Mouse (Mus musculus): Measurements from ENCODE around the gene Ssu72.
A peak's percentile ranks its signal among the peaks of the same experiment; 100 is the strongest.
"Not testable (repeated sequence)": the region's sequence is repeated elsewhere in the genome, so short reads cannot be mapped to it uniquely, and the experiment has no call there.

Gene Ssu72

DNA sequence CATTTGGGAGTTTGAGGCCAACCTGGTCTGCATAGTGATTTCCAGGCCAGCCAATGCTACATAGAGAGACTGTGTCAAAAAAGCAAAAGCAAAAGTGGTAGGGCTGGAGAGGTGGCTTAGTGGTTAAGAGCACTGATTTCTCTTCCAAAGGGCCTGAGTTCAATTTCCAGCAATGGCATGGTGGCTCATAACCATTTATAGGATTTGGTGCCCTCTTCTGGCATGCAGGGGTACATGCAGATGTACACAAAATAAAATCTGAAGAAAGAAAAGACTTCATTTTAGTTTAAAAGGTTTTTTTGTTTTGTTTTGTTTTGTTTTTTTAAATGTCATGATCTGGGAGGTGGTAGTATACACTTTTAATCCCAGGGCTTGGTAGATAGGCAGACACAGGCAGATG is 4.2 kb upstream of the Ssu72 start:
- DNase-seq (ENCODE audit: low read depth, low spot score), result peak; percentile 64

DNA sequence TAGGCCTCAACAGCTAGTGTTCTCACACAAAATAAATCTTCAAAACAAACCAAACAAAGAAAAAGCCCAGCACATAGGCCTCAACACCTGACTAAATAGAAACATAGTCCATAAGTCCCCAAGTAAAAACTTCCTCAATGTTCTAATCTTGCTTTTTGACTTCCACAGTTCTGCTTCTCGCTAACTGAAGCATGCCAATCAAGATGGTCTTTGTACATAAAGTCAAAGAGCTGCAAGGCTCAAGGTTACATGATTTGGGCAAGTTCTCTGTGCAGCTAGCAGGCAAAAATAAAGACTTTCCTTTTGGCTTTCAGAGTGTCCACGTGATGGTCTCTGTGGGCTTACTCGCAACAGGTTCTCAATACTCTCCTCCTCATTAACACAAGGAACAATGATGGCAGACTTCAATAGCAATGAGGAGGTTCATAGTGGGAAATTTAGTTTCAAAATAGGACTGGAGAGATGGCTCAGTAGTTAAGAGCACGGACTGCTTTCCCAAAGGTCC is 1.1 kb upstream of the Ssu72 start:
- no peak for DNase-seq (ENCODE audit: low read depth, low spot score)

DNA sequence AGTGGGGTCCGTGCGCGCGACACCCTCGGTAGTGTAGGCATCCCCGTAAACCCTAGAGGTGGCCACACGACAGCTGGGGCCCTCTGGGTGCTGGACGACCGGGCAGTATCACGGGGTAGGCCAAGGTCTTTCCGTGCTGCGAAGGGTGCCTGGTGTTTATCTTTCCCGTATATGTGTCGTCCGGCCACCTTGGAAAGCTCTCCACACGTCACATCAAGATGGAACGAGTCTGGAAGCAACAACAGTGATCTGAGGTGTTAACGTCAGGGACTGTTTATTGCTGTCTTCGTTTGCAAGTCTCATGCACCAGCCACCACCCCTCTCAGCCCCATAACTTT is 961 bp downstream of the Ssu72 start:
- peak; percentile 61 for DNase-seq (ENCODE audit: low read depth, low spot score)

DNA sequence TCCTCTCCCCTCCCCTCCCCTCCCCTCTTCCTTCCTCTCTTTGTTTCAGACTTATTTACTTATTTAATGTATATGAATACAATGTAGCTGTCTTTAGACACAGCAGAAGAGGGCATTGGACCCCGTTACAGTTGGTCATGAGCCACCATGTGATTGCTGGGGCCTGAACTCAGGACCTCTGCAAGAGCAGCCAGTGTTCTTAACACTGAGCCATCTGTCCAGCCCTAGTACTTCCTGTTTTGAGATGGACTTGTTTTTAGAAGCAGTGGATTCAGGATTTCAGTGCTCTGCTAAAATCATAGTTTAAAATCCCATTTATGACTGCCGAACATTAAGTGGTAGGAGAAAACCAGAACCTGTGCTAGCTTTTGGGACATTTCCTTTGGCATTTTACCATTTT is 4.0 kb downstream of the Ssu72 start:
- no peak for DNase-seq (ENCODE audit: low read depth, low spot score)

DNA sequence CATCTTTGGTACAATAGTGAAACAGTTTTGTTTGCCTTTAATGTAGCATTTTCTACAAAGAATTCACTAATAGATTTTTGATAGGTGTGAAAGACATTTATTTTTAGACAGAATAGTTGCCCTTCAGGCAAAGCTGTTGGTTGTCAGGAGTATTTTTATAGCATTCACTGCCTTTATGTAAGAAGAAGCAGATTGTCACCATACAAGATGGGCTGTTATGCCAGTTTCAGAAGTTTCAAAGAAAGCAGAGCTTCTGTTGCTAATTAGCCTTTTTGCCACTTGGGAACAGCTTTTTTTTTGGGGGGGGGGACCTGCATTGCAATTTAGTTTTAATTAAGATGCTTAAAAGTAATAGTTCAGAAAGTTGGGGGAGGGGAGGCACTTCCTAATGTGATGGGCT is 4.4 kb downstream of the Ssu72 start:
- no peak for DNase-seq (ENCODE audit: low read depth, low spot score)

DNA sequence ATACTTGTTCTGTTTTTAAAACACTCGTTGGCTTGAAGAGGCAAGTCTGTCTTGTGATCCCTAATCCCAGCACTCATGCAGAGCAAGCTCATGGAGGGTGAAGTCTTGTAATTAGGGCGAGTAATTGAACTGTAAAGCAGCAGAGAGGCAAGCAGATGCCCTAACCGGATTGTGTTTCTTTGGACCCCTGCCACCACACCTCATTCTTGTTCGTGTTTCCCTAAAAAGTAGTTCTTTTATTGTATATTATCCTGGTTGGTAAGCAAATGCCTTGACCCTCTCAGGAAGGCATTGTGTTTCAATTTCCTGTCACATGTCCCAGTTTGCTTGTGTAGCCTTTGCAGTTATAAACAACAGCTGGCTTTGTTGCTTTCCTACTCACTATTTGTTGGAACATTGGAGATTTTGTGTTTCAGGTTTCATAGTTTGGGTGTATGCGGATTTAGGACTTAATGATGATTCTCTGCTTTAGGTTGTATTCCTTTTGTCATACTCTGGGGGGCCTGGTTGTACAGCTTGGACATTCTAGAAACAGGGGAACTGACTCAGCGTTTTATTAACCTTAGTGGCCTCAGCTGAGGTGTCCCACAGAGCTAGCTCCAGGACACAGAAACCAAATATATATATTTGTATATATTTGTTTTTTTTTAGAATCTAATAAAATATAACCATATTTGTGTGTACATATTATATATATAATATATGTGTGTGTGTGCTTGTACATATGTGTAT is 6.1 kb downstream of the Ssu72 start:
- DNase-seq (ENCODE audit: low read depth, low spot score), result no peak

DNA sequence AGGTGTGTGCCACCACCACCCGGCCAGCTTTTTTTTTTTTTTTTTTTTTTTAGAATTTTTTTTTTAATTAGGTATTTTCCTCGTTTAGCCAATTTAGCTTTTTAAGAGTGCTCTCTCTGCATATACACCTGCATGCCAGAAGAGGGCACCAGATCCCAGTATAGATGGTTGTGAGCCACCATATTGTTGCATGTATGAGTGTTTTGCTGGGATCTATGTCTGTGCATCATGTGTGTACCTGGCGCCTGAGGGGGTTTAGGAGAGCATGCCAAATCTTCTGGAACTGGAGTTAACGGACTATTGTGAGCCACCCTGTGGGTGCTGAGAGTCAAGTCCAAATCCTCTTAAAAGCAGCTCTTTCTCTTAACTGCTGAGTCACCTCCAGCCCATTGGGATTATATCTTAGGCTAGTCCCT is 17.1 kb downstream of the Ssu72 start:
- DNase-seq (ENCODE audit: low read depth, low spot score), result peak; percentile 64

DNA sequence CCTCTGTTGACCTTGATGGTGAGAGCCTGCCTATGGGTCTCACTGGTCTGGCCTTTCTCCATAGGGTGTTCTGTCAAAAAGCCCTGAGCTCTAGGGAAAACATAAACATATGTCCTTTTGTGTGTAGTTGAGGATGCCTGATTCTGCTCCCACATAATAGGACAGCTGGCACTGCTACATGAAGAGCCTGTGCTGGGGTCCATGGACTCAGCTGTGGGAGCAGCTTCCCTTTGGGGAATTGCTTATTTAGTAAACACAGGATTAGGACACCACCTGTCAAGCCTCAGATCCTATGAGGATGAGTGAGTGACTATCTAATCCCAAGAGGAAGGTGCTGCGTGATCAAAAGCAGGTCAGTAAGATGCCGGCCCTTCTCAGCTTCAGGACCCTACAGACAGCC is 23.4 kb downstream of the Ssu72 start:
- no peak for DNase-seq (ENCODE audit: low read depth, low spot score)

DNA sequence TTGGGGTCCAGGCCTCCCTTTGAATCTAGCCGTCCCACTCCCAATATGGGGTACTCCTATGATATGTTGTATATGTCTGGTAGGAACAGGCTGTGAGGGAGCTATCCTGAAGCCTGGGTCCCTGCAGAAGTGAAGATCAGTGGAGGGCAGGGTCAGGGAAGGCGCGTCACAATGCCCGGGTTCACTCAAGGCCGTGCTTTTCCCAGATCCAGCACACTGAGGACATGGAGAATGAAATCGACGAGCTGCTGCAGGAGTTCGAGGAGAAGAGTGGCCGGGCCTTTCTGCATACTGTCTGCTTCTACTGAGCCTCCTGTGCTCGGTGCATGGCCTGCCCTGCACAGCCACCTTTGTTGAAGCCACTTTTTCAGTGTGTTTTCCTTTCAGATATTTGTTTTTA is 28.7 kb downstream of the Ssu72 start:
- DNase-seq (ENCODE audit: low read depth, low spot score), result no peak

DNA sequence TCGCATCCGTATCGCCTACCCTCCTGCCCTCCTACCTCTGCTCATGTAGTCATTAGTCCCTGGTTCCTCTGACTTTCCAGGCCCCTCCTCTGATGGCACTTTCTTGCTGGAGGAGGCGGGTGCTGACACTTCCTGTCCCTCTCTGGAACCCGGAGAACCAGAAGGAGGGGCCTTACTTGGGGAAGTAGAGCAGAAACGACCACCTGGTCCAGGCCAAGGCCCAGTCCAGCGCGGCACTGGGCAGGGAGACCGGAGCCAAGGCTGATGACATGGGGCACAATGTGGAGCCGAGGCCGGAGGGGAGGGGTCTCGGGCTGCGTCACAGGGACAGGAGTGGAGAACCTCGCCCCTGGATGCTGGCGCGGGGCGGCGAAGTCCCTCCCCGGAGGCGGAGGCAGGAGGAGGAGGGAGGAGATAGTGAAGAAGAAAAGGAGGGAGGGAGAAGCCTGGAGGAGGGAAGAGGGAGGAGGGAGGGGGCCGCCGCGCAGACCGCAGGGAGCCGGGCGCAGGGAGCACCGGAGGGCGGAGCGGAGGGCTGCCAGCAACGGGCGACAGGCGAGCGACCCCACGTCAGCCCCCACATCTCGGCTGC is 29.8 kb downstream of the Ssu72 start, which contains the start of gene Tmem240:
Tmem240 (plus strand) TSS at position 451 of the 592 bp plus-strand sequence.
- DNase-seq (ENCODE audit: low read depth, low spot score), result peak; percentile 96

DNA sequence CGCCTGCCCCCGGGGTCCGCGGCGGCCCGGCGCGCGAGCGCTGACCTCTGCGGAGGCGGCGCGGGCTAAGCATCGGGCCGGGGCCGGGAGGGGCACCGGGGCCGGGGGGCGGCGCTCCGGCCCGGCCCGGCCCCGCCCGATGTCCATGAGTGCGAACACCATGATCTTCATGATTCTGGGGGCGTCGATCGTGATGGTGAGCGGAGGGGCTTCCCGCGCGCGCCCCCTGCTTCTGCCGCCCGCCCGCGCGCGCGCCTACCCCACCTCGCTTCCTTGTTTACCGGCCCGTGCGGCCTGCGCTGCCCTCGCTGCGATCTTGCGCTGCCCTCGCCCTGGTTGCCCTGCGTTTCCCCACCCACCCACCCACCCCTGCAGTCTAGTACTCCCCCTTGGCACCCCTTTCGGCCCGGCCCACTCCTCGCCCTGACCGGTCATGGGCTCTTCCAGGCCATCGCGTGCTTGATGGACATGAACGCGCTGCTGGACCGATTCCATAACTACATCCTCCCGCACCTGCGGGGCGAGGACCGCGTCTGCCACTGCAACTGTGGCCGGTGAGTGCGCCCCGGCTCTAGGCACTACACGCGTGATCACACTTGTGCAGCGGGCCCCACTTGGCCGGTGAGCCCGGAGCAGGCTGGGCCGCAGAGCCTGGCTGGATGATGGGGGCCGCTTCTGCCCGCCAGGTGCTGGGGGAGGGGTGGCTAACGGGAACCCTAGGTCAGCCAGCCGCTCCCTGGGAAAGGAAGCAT is 30.5 kb downstream of the Ssu72 start:
- peak; percentile 32 for DNase-seq (ENCODE audit: low read depth, low spot score)

DNA sequence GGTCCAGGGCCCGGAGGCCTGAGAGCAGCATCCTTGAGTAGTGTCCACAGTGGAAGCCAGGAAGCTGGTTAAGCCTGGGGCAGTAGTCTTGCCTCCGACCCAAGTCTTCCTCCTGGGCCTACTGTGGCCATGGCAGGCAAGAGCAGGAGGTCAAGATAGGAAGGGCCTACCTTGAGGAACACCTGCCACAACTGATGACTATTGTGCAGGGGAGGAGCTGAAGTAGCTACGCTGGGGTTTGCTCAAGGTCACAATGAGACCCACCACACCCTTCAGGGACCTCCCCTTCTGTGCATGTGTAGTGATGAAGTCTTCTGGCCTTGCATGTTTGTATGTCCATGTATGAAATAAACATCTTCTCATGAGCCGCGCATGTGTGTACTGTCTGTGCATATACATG is 31.2 kb downstream of the Ssu72 start:
- DNase-seq (ENCODE audit: low read depth, low spot score), result peak; percentile 57

DNA sequence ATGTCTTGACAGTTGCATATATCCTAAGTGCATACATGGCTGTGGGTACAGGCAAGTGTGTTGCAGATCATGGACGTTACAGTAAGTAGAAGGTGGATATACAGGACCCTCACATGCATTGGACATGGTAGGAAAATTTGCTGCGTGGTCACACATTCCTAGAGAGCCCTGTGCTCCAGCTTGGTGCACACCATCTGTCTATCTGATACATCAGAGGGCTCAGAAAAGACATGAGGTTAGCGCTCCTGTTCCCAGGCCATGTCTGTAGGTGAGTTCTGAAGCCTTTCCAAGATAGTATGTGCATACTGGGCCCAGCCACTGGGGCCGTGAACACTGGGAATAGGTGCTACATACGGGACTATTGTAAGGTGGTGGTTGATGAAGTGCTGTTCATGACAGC is 31.8 kb downstream of the Ssu72 start:
- no peak for DNase-seq (ENCODE audit: low read depth, low spot score)

DNA sequence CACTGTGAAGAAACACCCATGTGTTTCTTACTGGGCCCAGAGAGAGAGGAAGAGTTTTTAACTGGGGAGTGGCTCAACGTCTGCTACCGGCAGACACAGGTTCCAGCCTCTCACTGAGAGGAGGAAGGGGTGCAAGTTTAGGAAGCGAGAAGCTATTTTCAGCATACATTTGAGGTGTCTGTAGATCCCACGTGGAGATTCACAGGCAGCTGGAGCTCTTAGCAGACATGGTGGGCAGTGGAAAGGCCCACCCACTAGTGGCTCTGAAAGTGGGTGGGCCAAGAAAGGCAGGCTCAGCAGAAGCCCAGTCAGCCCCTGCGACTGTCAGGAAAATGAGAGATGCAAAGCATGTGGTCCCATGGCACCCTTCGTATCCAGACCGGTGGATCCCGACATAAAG is 33.7 kb downstream of the Ssu72 start:
- no peak for DNase-seq (ENCODE audit: low read depth, low spot score)

DNA sequence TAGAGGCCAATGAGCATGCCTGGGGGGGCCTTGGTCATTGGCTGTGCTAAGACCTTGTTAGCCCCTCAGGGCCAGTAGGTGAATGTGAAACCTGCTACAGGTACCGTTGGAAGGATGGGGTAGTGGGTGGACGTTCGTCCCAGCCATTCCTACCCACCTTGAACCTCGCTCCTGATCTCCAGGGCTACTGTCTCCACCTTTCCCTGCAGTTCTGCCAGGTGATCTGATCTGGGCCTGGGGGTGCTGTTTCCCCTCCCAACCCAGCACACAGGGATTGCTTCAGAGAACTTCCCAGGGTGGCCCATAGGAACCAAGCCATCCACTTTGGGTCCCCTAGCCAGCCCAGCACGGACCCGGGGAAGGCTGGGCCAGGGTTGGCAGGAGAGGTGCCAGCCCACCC is 34.6 kb downstream of the Ssu72 start:
- DNase-seq (ENCODE audit: low read depth, low spot score), result no peak

DNA sequence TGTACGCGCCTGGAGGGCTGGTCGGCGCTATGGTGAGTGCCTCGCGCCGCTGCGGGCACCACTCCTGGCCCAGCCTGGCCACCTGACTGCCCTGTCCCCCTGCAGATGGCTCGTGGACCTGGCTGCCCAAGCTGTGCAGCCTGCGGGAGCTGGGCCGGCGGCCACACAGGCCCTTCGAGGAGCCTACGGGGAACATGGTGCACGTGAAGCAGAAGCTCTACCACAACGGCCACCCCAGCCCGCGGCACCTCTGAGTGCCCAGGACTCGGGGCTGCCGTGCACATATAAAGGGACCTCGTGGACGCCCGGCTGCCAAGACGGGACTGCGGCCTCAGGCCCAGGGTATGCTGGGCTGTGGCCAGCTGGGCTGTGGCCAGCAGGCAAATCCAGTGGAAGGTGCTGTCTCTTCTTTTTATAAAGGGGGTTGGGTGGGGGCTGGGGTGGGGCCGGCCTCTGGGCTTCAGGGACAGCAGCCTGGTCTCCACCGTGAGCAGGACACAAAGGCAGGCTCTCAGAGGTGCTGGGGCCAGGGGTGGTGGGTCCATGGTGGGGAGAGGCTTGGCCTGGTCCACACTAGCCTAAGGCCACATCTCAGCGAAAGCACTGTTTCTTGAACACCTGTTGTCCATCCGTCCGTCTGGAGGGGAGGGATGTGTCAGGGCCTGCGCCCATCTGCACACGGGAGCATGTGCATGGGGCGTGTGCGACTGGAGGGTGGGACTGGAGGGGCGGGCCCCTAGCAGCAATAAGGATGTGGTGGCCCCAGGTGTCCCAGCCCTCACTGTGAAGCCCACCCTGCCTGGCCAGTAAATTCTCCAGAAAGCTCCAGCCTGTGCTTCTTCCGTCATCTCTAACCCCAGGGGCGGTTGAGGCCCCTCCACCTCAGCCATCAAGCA is 35.4 kb downstream of the Ssu72 start:
- DNase-seq (ENCODE audit: low read depth, low spot score), result peak; percentile 34

DNA sequence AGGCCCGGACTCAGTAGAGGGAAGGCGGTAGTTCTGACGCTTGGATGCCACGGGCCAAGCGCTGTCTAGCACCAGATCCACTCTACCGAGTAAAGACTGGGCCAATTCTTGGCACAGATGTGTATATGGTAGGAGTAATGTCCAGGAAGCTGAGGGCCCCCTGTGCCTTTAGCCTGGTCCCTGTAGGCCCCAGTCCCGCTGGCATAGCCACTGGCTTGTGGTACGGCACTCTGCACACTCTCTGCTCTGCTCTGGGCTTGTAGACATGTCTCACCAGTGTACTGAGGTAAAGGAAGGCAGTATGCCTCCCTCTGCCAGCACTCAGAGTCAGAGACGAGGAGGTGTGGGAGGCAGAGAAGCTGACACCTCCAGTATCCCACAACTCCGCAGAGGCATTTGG is 36.1 kb downstream of the Ssu72 start:
- not testable (repeated sequence) for DNase-seq (ENCODE audit: low read depth, low spot score)

DNA sequence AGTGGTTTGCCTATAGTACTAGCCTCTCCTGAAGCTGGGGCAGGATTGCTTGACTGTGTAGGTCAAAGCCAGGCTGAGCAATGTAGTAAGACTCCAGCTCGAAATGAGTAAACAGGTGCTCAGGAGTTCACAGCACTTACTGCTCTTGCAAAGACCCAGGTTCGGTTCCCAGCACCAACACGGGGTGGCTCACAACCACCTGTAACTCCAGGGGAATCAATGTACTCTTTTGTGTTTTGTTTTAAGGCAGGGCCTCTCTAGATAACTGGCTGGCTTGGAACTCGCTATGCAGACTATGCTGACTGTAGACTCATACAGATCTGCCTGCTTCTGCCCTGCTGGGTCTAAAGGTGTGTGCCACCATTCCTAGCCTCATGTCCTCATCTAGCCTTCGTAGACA is 38.1 kb downstream of the Ssu72 start:
- DNase-seq (ENCODE audit: low read depth, low spot score), result no peak

DNA sequence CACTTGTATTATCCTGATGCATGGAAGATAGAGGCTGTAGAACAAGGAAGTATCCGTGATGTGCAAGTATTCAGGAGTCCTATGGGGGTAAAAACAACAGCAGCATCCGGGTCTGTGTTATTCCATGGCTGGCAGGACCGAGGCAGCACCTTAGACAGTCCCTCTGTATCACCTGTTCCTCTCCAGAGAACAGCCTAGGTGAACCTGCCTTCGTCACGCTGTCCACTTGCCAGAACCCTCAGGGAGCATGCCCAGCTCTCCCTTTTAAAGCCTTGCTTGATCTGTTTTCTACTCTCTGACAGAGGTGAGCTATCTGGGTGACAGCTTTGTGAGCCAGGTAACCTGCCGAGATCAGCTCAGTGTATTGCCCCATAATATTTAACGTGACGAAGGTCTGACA is 39.9 kb downstream of the Ssu72 start:
- DNase-seq (ENCODE audit: low read depth, low spot score), result no peak

DNA sequence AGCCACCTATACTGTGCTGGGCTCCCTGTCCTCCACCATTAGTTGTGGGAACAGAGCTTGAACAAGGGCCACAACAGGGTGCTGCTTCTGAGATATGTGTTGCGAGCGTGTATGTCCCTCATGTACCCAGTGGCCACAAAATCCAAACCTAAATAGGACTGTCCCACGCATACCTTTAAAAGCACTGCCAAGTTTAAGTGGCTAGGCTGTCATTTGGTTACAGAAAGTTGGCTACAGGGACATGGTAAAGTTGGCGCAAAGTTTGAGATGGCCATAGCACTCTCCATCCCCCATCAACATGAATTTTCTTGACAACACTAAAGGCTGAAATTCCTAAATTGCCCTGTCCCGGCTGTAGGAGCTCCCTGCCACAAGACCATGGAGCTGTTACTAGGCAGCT is 40.5 kb downstream of the Ssu72 start:
- no peak for DNase-seq (ENCODE audit: low read depth, low spot score)

DNA sequence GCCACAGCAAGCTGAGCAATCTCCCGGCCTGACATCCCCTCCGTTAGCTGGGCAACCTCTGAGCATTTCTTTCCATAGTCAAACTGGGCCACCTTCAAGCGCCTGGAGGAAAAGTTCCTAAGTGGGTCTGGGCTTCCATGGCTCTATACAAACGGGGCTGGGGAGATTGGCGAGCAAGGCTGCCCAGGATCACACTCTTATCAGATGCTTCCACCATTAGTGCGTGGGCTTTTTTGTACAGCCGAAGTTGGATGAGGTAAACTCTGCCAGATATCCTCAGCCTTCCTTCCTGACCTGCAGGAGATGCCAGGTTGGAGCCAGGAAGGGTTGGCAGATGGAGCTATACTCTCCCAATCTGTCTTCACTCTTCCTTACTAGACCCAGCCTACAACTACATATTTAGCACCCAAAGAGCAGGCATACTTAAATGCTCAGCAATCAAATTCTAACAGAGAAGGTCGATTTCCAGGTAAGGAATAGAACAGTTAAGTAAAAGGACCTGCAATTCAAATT is 41.5 kb downstream of the Ssu72 start:
- DNase-seq (ENCODE audit: low read depth, low spot score), result no peak

All from ZHBTc4 (cell line).